Mouse (Mus musculus) ES-E14 (cell line): Measurements from ENCODE around the gene Pprc1. TPM values are rescaled to one million over a fixed set of nuclear protein-coding genes. Genes with fewer than 3 reads are reported as not detected.

Experiments
- DNase-seq: peaks from one replicate; pipeline ENCODE4 v3.0.0-alpha.2; 2013; ENCODE audit warnings: low read depth, low spot score
- H3K27ac ChIP-seq: 2 replicates; pipeline ENCODE4 v1.5.1; 2012; ENCODE audit warnings: low read depth, mild to moderate bottlenecking, low read length, moderate library complexity, mixed read lengths; ENCODE audit not compliant: poor library complexity, insufficient read depth, severe bottlenecking
- H3K36me3 ChIP-seq: 2 replicates; pipeline ENCODE4 v1.6.1; 2012; ENCODE audit warnings: mild to moderate bottlenecking, low read length, moderate library complexity, mixed read lengths; ENCODE audit not compliant: control insufficient read depth, poor library complexity, insufficient read depth, severe bottlenecking
- H3K4me1 ChIP-seq, 2 experiments: fragments of 150-350 bp in 1 of 2; sonication (generic) in 1 of 2; 2 replicates each; pipeline ENCODE4 v1.6.1; 2012; ENCODE audit warnings: low read length in 2 of 2, mild to moderate bottlenecking in 1 of 2, mixed read lengths in 1 of 2; ENCODE audit not compliant: control insufficient read depth in 2 of 2, insufficient read depth in 2 of 2, poor library complexity in 1 of 2
- H3K4me3 ChIP-seq, 2 experiments: fragments of 150-350 bp in 1 of 2; sonication (generic) in 1 of 2; 2 replicates each; pipeline ENCODE4 v1.5.1; 2012; ENCODE audit warnings: low read length in 2 of 2, low read depth in 1 of 2, mild to moderate bottlenecking in 1 of 2, mixed read lengths in 1 of 2; ENCODE audit not compliant: insufficient read depth in 1 of 2, poor library complexity in 1 of 2, severe bottlenecking in 1 of 2
- H3K9ac ChIP-seq: 2 replicates; pipeline ENCODE4 v1.6.1; 2012; ENCODE audit warnings: low read depth, mild to moderate bottlenecking, low read length, mixed read lengths; ENCODE audit not compliant: poor library complexity, insufficient read depth, severe bottlenecking
- H3K9me3 ChIP-seq: fragments of 150-350 bp; sonication (generic); 2 replicates; pipeline ENCODE4 v1.6.1; 2012; ENCODE audit warnings: low read depth, mild to moderate bottlenecking, low read length; ENCODE audit not compliant: control insufficient read depth, insufficient read depth
- CHD2 ChIP-seq: IDR thresholded peaks from 2 replicates; pipeline ENCODE4 v1.6.1; 2014; ENCODE audit warnings: mild to moderate bottlenecking, low read depth, low read length, inconsistent platforms
- HCFC1 ChIP-seq: IDR thresholded peaks from 2 replicates; pipeline ENCODE4 v1.6.1; 2012; ENCODE audit warnings: low read length, inconsistent platforms, borderline replicate concordance; ENCODE audit not compliant: insufficient read depth
- MAFK ChIP-seq: IDR thresholded peaks from 2 replicates; pipeline ENCODE4 v1.6.1; 2014; ENCODE audit warnings: mild to moderate bottlenecking, low read depth, low read length, inconsistent platforms; ENCODE audit not compliant: insufficient read depth
- ZC3H11A ChIP-seq: IDR thresholded peaks from 2 replicates; pipeline ENCODE4 v1.6.1; 2012; ENCODE audit warnings: low read depth, mild to moderate bottlenecking, inconsistent platforms, low read length, borderline replicate concordance
- ZNF384 ChIP-seq: IDR thresholded peaks from 2 replicates; pipeline ENCODE4 v1.6.1; 2012; ENCODE audit warnings: low read depth, low read length, inconsistent platforms
- in situ Hi-C, 2 experiments: fragments of 600-800 bp; cut with MboI; formaldehyde crosslinking; loops; one replicate each; pipeline ENCODE4 v1.15.1; 2025; ENCODE audit warnings: low sequenced_read_pairs in 2 of 2, inconsistent platforms in 1 of 2; ENCODE audit not compliant: unreplicated experiment in 2 of 2
- total RNA-seq: library from RNA; depleted of rRNA; stranded (reverse); fragments of 300-350 nt; gene quantifications from 2 replicates; pipeline ENCODE4 v1.2.3, GENCODE M21; 2012

The Pprc1 gene
- total RNA-seq, 1 experiment, result 68.4 TPM

DNA sequence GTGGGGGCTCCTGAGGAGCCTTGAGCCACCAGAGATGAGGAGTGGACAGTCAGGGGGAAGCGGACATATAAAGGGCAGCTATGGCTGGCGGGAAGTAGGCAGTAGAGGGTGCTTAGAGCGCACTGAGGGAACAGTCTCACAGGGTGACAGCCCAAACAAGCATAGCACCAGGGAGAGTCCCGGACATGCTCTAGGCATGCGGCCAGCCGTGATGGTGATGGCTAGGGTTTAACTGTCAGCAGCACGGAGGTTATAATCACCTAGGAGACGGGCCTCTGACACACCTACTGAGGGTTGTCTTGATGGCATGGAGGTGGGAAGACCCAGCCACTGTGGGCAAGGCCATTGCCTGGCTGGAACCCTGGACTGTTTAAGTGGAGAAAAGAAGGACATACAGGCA lies 18.1 kb upstream of the Pprc1 start:
- H3K4me3 ChIP-seq, result no peak overlapping the region
- peaks cover 3 to 17% of the 10 kb centered on the region in 2 experiments; a peak in 1 of 4 replicates for H3K4me1 ChIP-seq
- no peak overlapping the region for H3K9ac ChIP-seq
- in situ Hi-C loops, result no loop called here
- no peak overlapping the region for H3K27ac ChIP-seq
- TF ChIP-seq HCFC1, result no peak
- TF ChIP-seq CHD2, result no peak
- TF ChIP-seq ZNF384, result no peak
- no peak for TF ChIP-seq ZC3H11A
- no peak for TF ChIP-seq MAFK
- H3K36me3 ChIP-seq, result peaks cover 12% of the 10 kb centered on the region
- no peaks in the 10 kb centered on the region for H3K9me3 ChIP-seq
- DNase-seq, result no peak

DNA sequence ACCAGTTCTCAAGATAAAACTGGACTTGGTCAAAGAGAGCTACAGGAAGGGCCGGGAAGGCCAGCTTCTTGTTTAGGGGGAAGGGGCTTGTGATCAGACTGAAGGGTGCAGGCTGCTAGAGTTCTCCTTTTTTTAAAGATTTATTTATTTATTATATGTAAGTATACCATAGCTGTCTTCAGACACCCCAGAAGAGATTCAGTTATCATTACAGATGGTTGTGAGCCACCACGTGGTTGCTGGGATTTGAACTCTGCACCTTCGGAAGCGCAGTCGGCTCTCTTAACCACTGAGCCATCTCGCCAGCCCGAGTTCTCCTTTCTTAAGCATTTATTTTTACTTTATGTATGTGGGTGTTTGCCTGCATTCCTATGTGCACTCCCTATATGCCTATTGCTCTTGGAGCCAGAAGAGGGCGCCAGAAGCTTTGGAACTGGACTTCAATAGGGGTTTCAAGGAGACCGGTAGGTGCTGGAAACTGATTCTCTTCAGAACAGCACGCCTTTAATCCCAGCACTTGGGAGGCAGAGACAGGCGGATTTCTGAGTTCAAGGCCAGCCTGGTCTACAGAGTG lies 15.9 kb upstream of the Pprc1 start:
- peak; percentile 69 for DNase-seq
- H3K9ac ChIP-seq, result no peak overlapping the region
- no peaks in the 10 kb centered on the region for H3K9me3 ChIP-seq
- in situ Hi-C loops, result no loop called here
- H3K4me1 ChIP-seq, result peaks cover 3 to 21% of the 10 kb centered on the region in 2 experiments; a peak in 2 of 4 replicates
- TF ChIP-seq CHD2 (no peak), ZC3H11A (no peak), HCFC1 (no peak), MAFK (no peak), ZNF384 (no peak)
- H3K27ac ChIP-seq, result no peak overlapping the region
- H3K36me3 ChIP-seq, result peaks cover 35% of the 10 kb centered on the region
- no peak overlapping the region for H3K4me3 ChIP-seq

DNA sequence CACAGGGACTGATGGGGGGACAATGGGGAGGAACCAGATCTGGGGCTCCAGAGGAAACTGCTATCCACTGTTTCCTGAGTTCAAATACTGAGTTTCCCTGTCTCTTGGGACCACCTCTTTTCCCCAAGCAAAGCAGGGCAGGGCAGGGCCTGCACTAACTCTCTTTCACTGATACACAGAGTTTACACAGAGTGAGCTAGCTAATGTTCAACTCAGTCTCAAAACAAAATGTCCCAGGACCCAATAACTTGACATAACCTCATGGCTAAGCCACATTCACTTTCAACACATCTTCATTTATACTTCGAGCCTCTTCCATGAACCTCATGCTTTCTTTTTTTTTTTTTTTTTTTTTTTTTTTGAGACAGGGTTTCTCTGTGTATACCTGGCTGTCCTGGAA lies 15.0 kb upstream of the Pprc1 start:
- Histone ChIP-seq H3K9ac (no peak overlapping the region), H3K9me3 (no peaks in the 10 kb centered on the region), H3K27ac (no peak overlapping the region), H3K36me3 (peaks cover 43% of the 10 kb centered on the region), H3K4me1 (peaks cover 3 to 23% of the 10 kb centered on the region in 2 experiments; a peak in 2 of 4 replicates), H3K4me3 (no peak overlapping the region)
- no peak for DNase-seq
- in situ Hi-C loops, result no loop called here
- no peak for TF ChIP-seq CHD2
- TF ChIP-seq ZC3H11A, result no peak
- TF ChIP-seq MAFK, result no peak
- no peak for TF ChIP-seq HCFC1

DNA sequence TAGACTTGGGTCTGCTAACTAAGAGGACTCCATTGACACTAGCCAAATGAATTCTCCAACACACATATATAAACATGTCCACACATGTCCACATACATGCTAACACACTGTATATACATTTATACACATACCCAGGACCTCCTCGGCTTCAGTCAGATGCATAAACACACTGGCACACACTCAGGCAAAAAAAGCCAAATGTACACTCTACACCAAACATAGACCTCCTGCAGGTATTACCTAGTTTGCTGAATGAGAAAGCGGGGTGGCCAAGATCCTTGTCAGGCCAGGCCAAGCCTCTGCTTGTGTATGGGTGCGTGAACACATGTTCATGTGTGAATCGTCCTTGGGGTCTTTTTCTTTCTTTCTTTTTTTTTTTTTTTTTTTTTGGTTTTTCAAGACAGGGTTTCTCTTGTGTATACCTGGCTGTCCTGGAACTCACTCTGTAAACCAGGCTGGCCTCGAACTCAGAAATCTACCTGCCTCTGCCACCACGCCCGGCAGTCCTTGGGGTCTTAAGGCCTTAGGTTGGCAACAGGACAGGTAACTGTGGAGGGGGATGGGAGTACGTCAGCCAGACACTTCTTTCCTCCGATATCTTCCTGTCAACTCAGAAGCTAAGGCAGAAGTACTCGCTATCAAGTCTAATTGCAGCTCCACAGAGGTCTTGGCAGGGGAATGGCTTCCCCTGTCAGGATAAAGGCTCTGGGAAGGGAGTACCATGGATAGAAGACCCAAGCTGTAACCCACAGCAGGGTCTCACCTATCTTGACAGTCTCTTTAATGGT lies 14.3 kb upstream of the Pprc1 start:
- Histone ChIP-seq H3K27ac (no peak overlapping the region), H3K4me1 (peaks cover 3 to 23% of the 10 kb centered on the region in 2 experiments; a peak in 2 of 4 replicates), H3K9me3 (no peaks in the 10 kb centered on the region), H3K36me3 (peaks cover 51% of the 10 kb centered on the region), H3K9ac (0 out of 2 replicates have a peak overlapping the region, but pooled peaks have one; percentile 15), H3K4me3 (no peak overlapping the region)
- TF ChIP-seq HCFC1, result no peak
- no peak for TF ChIP-seq ZC3H11A
- no peak for TF ChIP-seq MAFK
- no peak for TF ChIP-seq ZNF384
- TF ChIP-seq CHD2, result no peak
- in situ Hi-C loops, result no loop called here
- no peak for DNase-seq
